Mouse (Mus musculus) lung, postnatal 0 days (tissue): ENCODE data around the gene Gata3. TPM values are rescaled to one million over a fixed set of nuclear protein-coding genes. Genes with fewer than 3 reads are reported as not detected.
A peak's percentile ranks its signal among the peaks of the same experiment; 100 is the strongest.

ENCODE experiments used
- ATAC-seq: fragments of 200-750 bp; cut with Nextera tagmentation; 2 replicates; pipeline ENCODE4 v1.8.0; 2017; ENCODE audit warnings: moderate library complexity
- DNase-seq: peaks from one replicate; pipeline ENCODE4 v3.0.0-alpha.2; 2016; ENCODE audit warnings: low spot score
- H3K27ac ChIP-seq: fragments of 300-500 bp; sonication (generic); 2 replicates; pipeline ENCODE4 v1.5.1; 2014; ENCODE audit warnings: antibody characterized with exemption, mild to moderate bottlenecking, low read length, mixed read lengths
- H3K27me3 ChIP-seq: fragments of 300-500 bp; sonication (generic); replicated peaks from 2 replicates; pipeline ENCODE4 v1.6.1; 2014; ENCODE audit warnings: low read length, mixed read lengths; ENCODE audit not compliant: insufficient read depth
- H3K36me3 ChIP-seq: fragments of 300-500 bp; sonication (generic); 2 replicates; pipeline ENCODE4 v1.6.1; 2014; ENCODE audit warnings: low read length, mixed read lengths; ENCODE audit not compliant: insufficient read depth
- H3K4me1 ChIP-seq: fragments of 300-500 bp; sonication (generic); 2 replicates; pipeline ENCODE4 v1.6.1; 2014; ENCODE audit warnings: antibody characterized with exemption, low read depth, low read length, mixed read lengths; ENCODE audit not compliant: insufficient read depth
- H3K4me2 ChIP-seq: fragments of 300-500 bp; sonication (generic); replicated peaks from 2 replicates; pipeline ENCODE4 v1.6.1; 2014; ENCODE audit warnings: low read depth, mild to moderate bottlenecking, low read length, moderate library complexity, mixed read lengths
- H3K4me3 ChIP-seq: fragments of 300-500 bp; sonication (generic); 2 replicates; pipeline ENCODE4 v1.5.1; 2014; ENCODE audit warnings: low read depth, low read length
- H3K9ac ChIP-seq: fragments of 300-500 bp; sonication (generic); replicated peaks from 2 replicates; pipeline ENCODE4 v1.6.1; 2014; ENCODE audit warnings: low read depth, mild to moderate bottlenecking
- H3K9me3 ChIP-seq: fragments of 300-500 bp; sonication (generic); 2 replicates; pipeline ENCODE4 v1.6.1; 2016; ENCODE audit warnings: low read length, mixed read lengths
- CTCF ChIP-seq: IDR thresholded peaks from 2 replicates; pipeline ENCODE4 v1.5.1; 2016; ENCODE audit warnings: antibody characterized with exemption, mild to moderate bottlenecking
- EP300 ChIP-seq: IDR thresholded peaks from 2 replicates; pipeline ENCODE4 v1.6.1; 2016; ENCODE audit warnings: antibody characterized with exemption, mild to moderate bottlenecking, control low read depth
- WGBS: fragments of 180-500 bp; shearing (Covaris S2); extraction: QIAGEN DNeasy Blood & Tissue Kit; methylation state at CpG from one replicate; pipeline ENCODE4 v1.1.7; 2014; 5-methylcytosine and 5-hydroxymethylcytosine counted together
- polyA plus RNA-seq: library from polyadenylated mRNA; unstranded; fragments of >200 nt; fragmentation: Nextera tagmentation; extraction: Ambion mirVana; gene quantifications from 2 replicates; pipeline ENCODE4 v1.2.1, GENCODE M21; 2015

The Gata3 gene
- 2.4 and 2.7 TPM in 2 replicates for polyA plus RNA-seq

DNA sequence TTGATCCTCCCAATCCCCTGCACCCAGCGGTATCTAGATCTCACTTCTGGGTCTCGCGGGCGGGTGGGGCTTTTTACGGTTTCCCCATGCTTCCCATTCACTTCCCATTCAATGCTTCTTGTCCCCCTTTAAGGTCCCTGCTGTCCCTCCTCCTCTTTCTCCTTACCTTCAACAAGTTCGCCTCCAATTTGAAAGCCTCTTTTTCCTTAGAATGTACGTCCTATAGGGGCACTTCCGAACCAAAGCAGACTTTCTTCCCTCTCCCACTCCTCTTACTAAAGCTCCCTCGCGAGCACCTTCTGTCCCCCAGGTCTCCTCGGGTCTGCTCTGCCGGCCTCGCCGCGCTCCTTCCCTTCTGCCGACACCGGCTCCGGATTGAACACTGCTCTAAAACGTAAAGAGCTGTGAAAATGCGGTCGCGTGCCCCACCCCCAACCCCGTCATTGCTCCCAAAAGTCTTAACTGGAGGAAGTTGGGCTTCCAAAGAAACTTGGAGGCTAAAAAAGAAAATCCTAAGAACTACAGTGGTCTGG lies at the start of gene Gata3:
Gata3 (minus strand) TSS at position 384 of the 533 bp plus-strand sequence.
- under 1% methylated on average over 23 of the region's 23 CpGs for WGBS

DNA sequence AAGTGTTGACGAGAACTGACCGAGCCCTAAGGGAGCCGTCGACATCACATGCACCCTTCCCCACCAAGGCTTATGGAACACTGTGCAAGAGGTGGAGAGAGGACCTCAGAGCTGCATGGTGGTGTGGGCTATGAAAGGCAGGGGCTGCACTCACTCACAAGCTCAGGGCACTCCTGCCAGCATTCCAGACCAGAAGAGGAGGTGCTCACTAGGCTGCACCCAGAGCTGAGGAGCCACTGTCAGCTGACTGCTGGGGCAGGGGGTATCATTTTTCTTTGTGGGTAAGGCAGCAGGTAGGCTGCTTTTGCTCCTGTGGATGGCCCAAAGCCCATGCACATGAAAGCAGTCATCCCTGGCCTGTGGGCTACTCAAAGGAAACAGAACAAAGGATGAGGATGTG lies 49.4 kb upstream of the Gata3 start:
- no peak for ATAC-seq
- Histone ChIP-seq H3K4me3 (no peak overlapping the region), H3K4me1 (no peaks in the 10 kb centered on the region), H3K27me3 (no peaks in the 10 kb centered on the region), H3K9me3 (no peaks in the 10 kb centered on the region), H3K27ac (no peak overlapping the region), H3K4me2 (no peak overlapping the region), H3K36me3 (no peaks in the 10 kb centered on the region), H3K9ac (no peak overlapping the region)
- 75% methylated on average over 4 of the region's 4 CpGs for WGBS
- TF ChIP-seq CTCF (no peak), EP300 (no peak)
- no peak for DNase-seq

More for the DNA sequence above, at the start of gene Gata3:
- Histone ChIP-seq H3K36me3 (no peaks in the 10 kb centered on the region), H3K27ac (no peak within 1 kb of the TSS), H3K9me3 (no peaks in the 10 kb centered on the region), H3K4me1 (peaks cover 7% of the 10 kb centered on the region), H3K4me2 (peak within 1 kb of the TSS; percentile 20), H3K4me3 (peak within 1 kb of the TSS; percentile 17), H3K27me3 (peaks cover 86% of the 10 kb centered on the region), H3K9ac (no peak within 1 kb of the TSS)
- ATAC-seq (no peak), DNase-seq (no peak)
- TF ChIP-seq EP300 (no peak), CTCF (no peak)

- no peaks in the 10 kb centered on the region for H3K27me3 ChIP-seq
- H3K27ac ChIP-seq, result no peak overlapping the region
- no peaks in the 10 kb centered on the region for H3K4me1 ChIP-seq
- H3K4me2 ChIP-seq, result no peak overlapping the region
- DNase-seq (no peak), ATAC-seq (no peak; the same call in 1 of the 2 replicates)
- WGBS, result no CpG with 5 or more reads among the region's 1 CpGs
- H3K36me3 ChIP-seq, result no peaks in the 10 kb centered on the region
- H3K4me3 ChIP-seq, result no peak overlapping the region
- no peak overlapping the region for H3K9ac ChIP-seq
- TF ChIP-seq EP300, result no peak
- no peak for TF ChIP-seq CTCF
- H3K9me3 ChIP-seq, result no peaks in the 10 kb centered on the region
These were observed 46.1 kb upstream of the Gata3 start for GRCm38 (mm10) chr2:9935965-9936364.

- Histone ChIP-seq H3K27ac (no peak overlapping the region), H3K27me3 (no peaks in the 10 kb centered on the region), H3K9me3 (no peaks in the 10 kb centered on the region), H3K9ac (no peak overlapping the region), H3K4me1 (no peaks in the 10 kb centered on the region), H3K4me2 (no peak overlapping the region), H3K4me3 (no peak overlapping the region), H3K36me3 (no peaks in the 10 kb centered on the region)
- DNase-seq (no peak), ATAC-seq (no peak)
- TF ChIP-seq CTCF (no peak), EP300 (no peak)
- 65% methylated on average over 4 of the region's 4 CpGs for WGBS
These were observed 37.1 kb upstream of the Gata3 start for GRCm38 (mm10) chr2:9926905-9927283.

GRCm38 (mm10) chr2:9926194-9926904 lies 36.5 kb upstream of the Gata3 start:
- H3K4me3 ChIP-seq, result no peak overlapping the region
- H3K27me3 ChIP-seq, result no peaks in the 10 kb centered on the region
- 34% methylated on average over 7 of the region's 7 CpGs for WGBS
- H3K27ac ChIP-seq, result no peak overlapping the region
- DNase-seq, result peak; percentile 21
- H3K9me3 ChIP-seq, result no peaks in the 10 kb centered on the region
- TF ChIP-seq CTCF, result no peak
- TF ChIP-seq EP300, result no peak
- no peaks in the 10 kb centered on the region for H3K36me3 ChIP-seq
- H3K9ac ChIP-seq, result no peak overlapping the region
- no peak overlapping the region for H3K4me2 ChIP-seq
- ATAC-seq, result peak; percentile 23; the same call in 1 of the 2 replicates
- no peaks in the 10 kb centered on the region for H3K4me1 ChIP-seq

DNA sequence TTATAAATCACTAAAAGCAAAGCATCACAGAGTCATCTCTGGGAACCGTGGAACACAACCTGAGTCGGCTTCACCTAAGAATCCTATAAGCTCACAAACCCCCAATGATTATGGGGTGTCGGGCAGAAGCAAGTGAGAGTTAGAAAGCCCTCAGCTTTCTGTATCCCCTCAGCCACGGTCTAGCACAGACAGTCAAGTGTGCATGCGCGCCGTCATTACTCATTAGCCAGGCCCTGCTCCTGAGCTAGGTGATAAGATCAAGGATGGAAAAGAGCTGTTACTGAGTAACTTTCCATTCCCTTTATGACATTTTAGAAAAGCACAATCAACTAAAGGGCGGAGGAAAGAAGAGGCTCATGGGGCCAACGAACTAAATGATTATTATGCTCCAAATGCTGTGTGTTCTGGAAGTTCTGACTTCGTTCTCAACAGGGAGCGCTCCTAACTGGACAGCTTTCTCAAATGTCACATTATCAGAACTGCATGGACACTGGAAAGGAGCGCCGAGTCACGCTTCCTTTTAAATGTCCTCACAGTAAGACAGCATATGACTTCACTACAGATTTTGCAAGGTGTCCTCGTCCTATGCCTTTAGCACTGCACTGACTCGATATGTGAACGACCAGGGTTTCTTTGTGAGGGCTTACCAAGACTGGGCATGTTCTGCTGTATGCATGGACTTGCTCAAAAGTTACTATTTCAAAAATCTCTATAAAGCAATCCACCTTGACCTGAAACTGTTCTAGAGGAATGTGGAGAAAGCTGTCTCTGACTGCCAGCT lies 29.0 kb upstream of the Gata3 start:
- H3K9ac ChIP-seq, result no peak overlapping the region
- H3K9me3 ChIP-seq, result no peaks in the 10 kb centered on the region
- no peak overlapping the region for H3K4me3 ChIP-seq
- DNase-seq (peak; percentile 40), ATAC-seq (peak; percentile 65)
- no peak overlapping the region for H3K27ac ChIP-seq
- H3K36me3 ChIP-seq, result no peaks in the 10 kb centered on the region
- TF ChIP-seq EP300 (no peak), CTCF (no peak)
- no peaks in the 10 kb centered on the region for H3K4me1 ChIP-seq
- WGBS, result 61% methylated on average over 17 of the region's 17 CpGs
- H3K4me2 ChIP-seq, result no peak overlapping the region
- H3K27me3 ChIP-seq, result no peaks in the 10 kb centered on the region
